Mouse (Mus musculus) cerebellum, postnatal 10 days (tissue): Measurements from ENCODE around the gene Amph.
A peak's percentile ranks its signal among the peaks of the same experiment; 100 is the strongest.
"Not testable (repeated sequence)": the region's sequence is repeated elsewhere in the genome, so short reads cannot be mapped to it uniquely, and the experiment has no call there.

Source experiments
- DNase-seq, 2 experiments: peaks; one replicate each; pipeline ENCODE4 v3.0.0; 2021; ENCODE audit warnings: mixed read lengths in 2 of 2

Gene Amph

GRCm38 (mm10) chr13:18948171-18949028, at the start of gene Amph:
TSS of gene Amph (plus strand) at chr13:18948205.
- peak; percentile 96 to 97 for DNase-seq

- DNase-seq, result no peak
These were observed 44.4 kb upstream of the Amph start for GRCm38 (mm10) chr13:18903623-18904022.

- DNase-seq, result no peak
These were observed 33.2 kb upstream of the Amph start for GRCm38 (mm10) chr13:18914774-18915173.

- DNase-seq, result not testable (repeated sequence)
These were observed 14.8 kb upstream of the Amph start for GRCm38 (mm10) chr13:18933191-18933590.

- peak; percentile 55 to 56 for DNase-seq
These were observed 319 bp upstream of the Amph start for GRCm38 (mm10) chr13:18947686-18948085.

GRCm38 (mm10) chr13:18949029-18949350, 985 bp downstream of the Amph start:
- DNase-seq, result no peak

- peak; percentile 71 to 74 for DNase-seq
These were observed 1.7 kb downstream of the Amph start for GRCm38 (mm10) chr13:18949626-18950200.

GRCm38 (mm10) chr13:18953575-18953974, 5.6 kb downstream of the Amph start:
- DNase-seq, result no peak

- peak; percentile 49 to 55 for DNase-seq
These were observed 8.3 kb downstream of the Amph start for GRCm38 (mm10) chr13:18956065-18956913.

GRCm38 (mm10) chr13:18957028-18957427, 9.0 kb downstream of the Amph start:
- no peak for DNase-seq

- DNase-seq, result peak in 1 of 2 experiments; percentile 27
These were observed 24.6 kb downstream of the Amph start for GRCm38 (mm10) chr13:18972571-18972970.

- DNase-seq, result peak; percentile 40 to 62
These were observed 26.3 kb downstream of the Amph start for GRCm38 (mm10) chr13:18974351-18974750.

- no peak for DNase-seq
These were observed 39.3 kb downstream of the Amph start for GRCm38 (mm10) chr13:18987266-18987665.

- DNase-seq, result no peak
These were observed 40.3 kb downstream of the Amph start for GRCm38 (mm10) chr13:18988323-18988722.

- no peak for DNase-seq
These were observed 41.2 kb downstream of the Amph start for GRCm38 (mm10) chr13:18989185-18989714.

GRCm38 (mm10) chr13:19002502-19002901, 54.5 kb downstream of the Amph start:
- DNase-seq, result no peak

- DNase-seq, result no peak
These were observed 56.4 kb downstream of the Amph start for GRCm38 (mm10) chr13:19004406-19004805.

GRCm38 (mm10) chr13:19008440-19008839, 60.4 kb downstream of the Amph start:
- DNase-seq, result no peak

GRCm38 (mm10) chr13:19014825-19015375, 66.9 kb downstream of the Amph start:
- no peak for DNase-seq

GRCm38 (mm10) chr13:19021529-19021928, 73.5 kb downstream of the Amph start:
- peak; percentile 39 to 41 for DNase-seq

GRCm38 (mm10) chr13:19022310-19022709, 74.3 kb downstream of the Amph start:
- DNase-seq, result peak; percentile 90 to 91

GRCm38 (mm10) chr13:19025091-19025688, 77.2 kb downstream of the Amph start:
- DNase-seq, result peak; percentile 56 to 69
